Mouse (Mus musculus) heart, adult 2 months (tissue): ENCODE results near the gene Rtn2. TPM values are rescaled to one million over a fixed set of nuclear protein-coding genes. Genes with fewer than 3 reads are reported as not detected.

Experiments used
- DNase-seq, 2 experiments: peaks; one replicate each; pipeline ENCODE4 v3.0.0; 2021
- H3K27ac ChIP-seq: fragments of 200-600 bp; 2 replicates; pipeline ENCODE4 v1.8.1; 2022
- H3K27me3 ChIP-seq: fragments of 200-500 bp; 2 replicates; pipeline ENCODE4 v1.6.1; 2012; ENCODE audit warnings: mild to moderate bottlenecking, low read length, inconsistent platforms, mixed read lengths; ENCODE audit not compliant: control insufficient read depth, insufficient read depth
- H3K36me3 ChIP-seq: fragments of 200-500 bp; 2 replicates; pipeline ENCODE4 v1.6.1; 2012; ENCODE audit warnings: low read length, inconsistent platforms; ENCODE audit not compliant: control insufficient read depth, insufficient read depth
- H3K4me1 ChIP-seq: fragments of 200-500 bp; 2 replicates; pipeline ENCODE4 v1.6.1; 2011; ENCODE audit warnings: low read length; ENCODE audit not compliant: control insufficient read depth, insufficient read depth
- H3K4me3 ChIP-seq: fragments of 200-600 bp; 2 replicates; pipeline ENCODE4 v1.8.1; 2022
- H3K79me2 ChIP-seq: fragments of 200-500 bp; replicated peaks from 2 replicates; pipeline ENCODE4 v1.6.1; 2012; ENCODE audit warnings: mild to moderate bottlenecking, inconsistent platforms, low read length, moderate library complexity, mixed read lengths; ENCODE audit not compliant: control insufficient read depth, insufficient read depth
- H3K9ac ChIP-seq: fragments of 200-500 bp; 2 replicates; pipeline ENCODE4 v1.6.1; 2012; ENCODE audit warnings: low read depth, mild to moderate bottlenecking, control low read depth, inconsistent platforms, low read length, mixed read lengths
- CTCF ChIP-seq: fragments of 200-600 bp; IDR thresholded peaks from 2 replicates; pipeline ENCODE4 v1.8.1; 2022; ENCODE audit warnings: antibody characterized with exemption, mild to moderate bottlenecking, moderate library complexity
- EP300 ChIP-seq: fragments of 200-500 bp; IDR thresholded peaks from 2 replicates; pipeline ENCODE4 v1.6.1; 2011; ENCODE audit warnings: low read depth, low read length, control low read depth; ENCODE audit not compliant: insufficient read depth
- POLR2A ChIP-seq: fragments of 200-500 bp; IDR thresholded peaks from 2 replicates; pipeline ENCODE4 v1.6.1; 2011; ENCODE audit warnings: mild to moderate bottlenecking, low read depth, low read length, control low read depth; ENCODE audit not compliant: insufficient read depth
- WGBS: fragments of 180-500 bp; shearing (Covaris S2); methylation state at CpG from one replicate; pipeline ENCODE4 v1.1.7; 2018; 5-methylcytosine and 5-hydroxymethylcytosine counted together
- intact Hi-C: fragments of 180-260 bp; cut with DNase I; formaldehyde crosslinking; loops from one replicate; pipeline ENCODE4 v1.15.1; 2025
- polyA plus RNA-seq: library from polyadenylated mRNA; depleted of rRNA; stranded (reverse); fragments of >200 nt; gene quantifications from 2 replicates; pipeline ENCODE4 v1.2.3, GENCODE M21; 2012
- total RNA-seq, 2 experiments: library from RNA; stranded (reverse); gene quantifications; 2 replicates each; pipeline ENCODE4 v1.2.3; 2021

Gene Rtn2
- total and polyA plus RNA-seq, 3 experiments: 114 to 273 (median 136) TPM

GRCm38 (mm10) chr7:19316451-19317161 lies 34.2 kb downstream of the Rtn2 start:
- peak; percentile 57 to 68 for DNase-seq
- H3K27ac ChIP-seq: peak overlapping the region; percentile 60
- H3K27me3 ChIP-seq: no peaks in the 10 kb centered on the region
- TF ChIP-seq EP300 (0 out of 2 replicates have a peak, but pooled peaks have one; percentile 38), CTCF (no peak)
- H3K4me1 ChIP-seq: peaks cover 12% of the 10 kb centered on the region
- intact Hi-C loops: no loop called here
- no peak overlapping the region for H3K9ac ChIP-seq
- 41% methylated on average over 14 of the region's 14 CpGs for WGBS
- H3K79me2 ChIP-seq: no peaks in the 10 kb centered on the region
- no peak overlapping the region for H3K4me3 ChIP-seq
- H3K36me3 ChIP-seq: no peaks in the 10 kb centered on the region

GRCm38 (mm10) chr7:19318201-19318600 lies 35.8 kb downstream of the Rtn2 start:
- intact Hi-C loops: no loop called here
- no peaks in the 10 kb centered on the region for H3K27me3 ChIP-seq

DNA sequence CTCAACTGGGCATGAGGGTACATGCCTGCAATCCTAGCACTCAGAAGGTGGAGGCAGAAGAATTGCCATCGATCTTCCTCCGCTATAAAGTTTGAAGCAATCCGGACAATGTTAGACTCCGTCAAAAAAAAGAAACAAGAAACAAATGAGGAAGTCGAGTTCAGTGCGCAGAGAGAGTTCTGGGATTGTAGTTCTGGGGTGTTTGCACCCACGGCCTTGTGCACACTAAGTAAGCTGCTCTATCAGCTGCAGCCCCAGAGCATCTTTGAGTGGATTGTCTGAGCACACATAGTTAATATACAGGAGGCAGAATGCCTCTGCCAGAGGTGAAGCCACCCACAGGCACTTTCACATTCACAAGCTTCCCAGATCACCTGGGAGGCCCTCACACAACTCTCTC lies 36.3 kb downstream of the Rtn2 start:
- Histone ChIP-seq H3K9ac (no peak overlapping the region), H3K4me1 (peaks cover 12% of the 10 kb centered on the region), H3K27ac (no peak overlapping the region), H3K36me3 (no peaks in the 10 kb centered on the region), H3K27me3 (no peaks in the 10 kb centered on the region), H3K4me3 (no peak overlapping the region), H3K79me2 (no peaks in the 10 kb centered on the region)
- WGBS: 90% methylated on average over 7 of the region's 7 CpGs
- no peak for DNase-seq
- intact Hi-C loops: no loop called here
- TF ChIP-seq CTCF (no peak), POLR2A (no peak), EP300 (no peak)

More at GRCm38 (mm10) chr7:19318201-19318600, 35.8 kb downstream of the Rtn2 start:
- no peak overlapping the region for H3K9ac ChIP-seq
- H3K36me3 ChIP-seq: no peaks in the 10 kb centered on the region
- no peak for TF ChIP-seq POLR2A
- TF ChIP-seq EP300: no peak
- no peak for TF ChIP-seq CTCF
- H3K27ac ChIP-seq: no peak overlapping the region
- DNase-seq: no peak
- WGBS: 84% methylated on average over 2 of the region's 2 CpGs
- no peak overlapping the region for H3K4me3 ChIP-seq
- peaks cover 12% of the 10 kb centered on the region for H3K4me1 ChIP-seq
- no peaks in the 10 kb centered on the region for H3K79me2 ChIP-seq

DNA sequence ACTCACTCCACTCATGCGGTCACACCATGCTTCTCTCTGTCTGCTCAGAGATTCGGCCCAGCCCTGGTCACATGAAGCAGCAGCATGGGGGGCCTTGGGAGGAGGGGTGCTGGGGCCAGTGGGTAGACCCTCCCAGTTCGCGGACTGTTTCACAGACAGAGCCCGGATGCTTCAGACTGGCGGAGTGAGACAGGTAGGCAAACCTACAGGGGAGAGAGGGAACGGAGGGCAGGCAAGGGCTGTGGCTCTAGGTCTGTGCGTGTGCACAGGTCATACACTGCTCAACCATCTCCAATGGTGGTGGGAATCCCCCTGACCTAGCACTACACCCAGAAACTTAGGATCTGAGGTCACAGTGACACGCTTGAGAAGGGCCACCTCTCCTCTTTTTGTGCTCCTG lies 37.0 kb downstream of the Rtn2 start:
- peak in 1 of 2 experiments; percentile 49 for DNase-seq
- TF ChIP-seq CTCF: no peak
- H3K36me3 ChIP-seq: no peaks in the 10 kb centered on the region
- intact Hi-C loops: no loop called here
- peak overlapping the region; percentile 82 for H3K27ac ChIP-seq
- H3K79me2 ChIP-seq: no peaks in the 10 kb centered on the region
- H3K4me1 ChIP-seq: peaks cover 12% of the 10 kb centered on the region
- no peaks in the 10 kb centered on the region for H3K27me3 ChIP-seq
- H3K4me3 ChIP-seq: peak overlapping the region; percentile 55
- peak overlapping the region; percentile 67 for H3K9ac ChIP-seq
- WGBS: 28% methylated on average over 9 of the region's 9 CpGs

- peaks cover 12% of the 10 kb centered on the region for H3K4me1 ChIP-seq
- peak; percentile 96 to 98 for DNase-seq
- H3K4me3 ChIP-seq: peak overlapping the region; percentile 55
- H3K9ac ChIP-seq: peak overlapping the region; percentile 67
- H3K27me3 ChIP-seq: no peaks in the 10 kb centered on the region
- TF ChIP-seq EP300: peak; percentile 72
- peak; percentile 68 for TF ChIP-seq POLR2A
- TF ChIP-seq CTCF: peak; percentile 54
- peak overlapping the region; percentile 82 for H3K27ac ChIP-seq
- H3K36me3 ChIP-seq: no peaks in the 10 kb centered on the region
- WGBS: 1% methylated on average over 41 of the region's 41 CpGs
- intact Hi-C loops: no loop called here
- no peaks in the 10 kb centered on the region for H3K79me2 ChIP-seq
Measured at GRCm38 (mm10) chr7:19319906-19320305, 37.5 kb downstream of the Rtn2 start.

- Histone ChIP-seq H3K4me3 (no peak overlapping the region), H3K79me2 (no peaks in the 10 kb centered on the region), H3K36me3 (no peaks in the 10 kb centered on the region), H3K27ac (peak overlapping the region; percentile 71), H3K27me3 (no peaks in the 10 kb centered on the region), H3K4me1 (peaks cover 12% of the 10 kb centered on the region), H3K9ac (no peak overlapping the region)
- no peak for TF ChIP-seq POLR2A
- no peak for TF ChIP-seq CTCF
- TF ChIP-seq EP300: no peak
- no peak for DNase-seq
- intact Hi-C loops: no loop called here
- 45% methylated on average over 7 of the region's 7 CpGs for WGBS
Measured at GRCm38 (mm10) chr7:19320637-19321036, 38.2 kb downstream of the Rtn2 start.
